Mouse (Mus musculus) adipose tissue, adult 10 weeks (tissue): Measurements from ENCODE around the gene Btbd3. TPM values are rescaled to one million over a fixed set of nuclear protein-coding genes. Genes with fewer than 3 reads are reported as not detected.

Experiments
- polyA plus RNA-seq: library from polyadenylated mRNA; stranded (reverse); fragments of 350-450 nt; fragmentation: Illumina TruSeq; extraction: RNeasy Lipid Tissue Mini Kit (QIAGEN cat#74804); gene quantifications from one replicate; pipeline ENCODE4 v1.2.3, GENCODE M21; 2014; ENCODE audit warnings: low read depth, low replicate concordance

The Btbd3 gene
- 13.0 TPM for polyA plus RNA-seq

DNA sequence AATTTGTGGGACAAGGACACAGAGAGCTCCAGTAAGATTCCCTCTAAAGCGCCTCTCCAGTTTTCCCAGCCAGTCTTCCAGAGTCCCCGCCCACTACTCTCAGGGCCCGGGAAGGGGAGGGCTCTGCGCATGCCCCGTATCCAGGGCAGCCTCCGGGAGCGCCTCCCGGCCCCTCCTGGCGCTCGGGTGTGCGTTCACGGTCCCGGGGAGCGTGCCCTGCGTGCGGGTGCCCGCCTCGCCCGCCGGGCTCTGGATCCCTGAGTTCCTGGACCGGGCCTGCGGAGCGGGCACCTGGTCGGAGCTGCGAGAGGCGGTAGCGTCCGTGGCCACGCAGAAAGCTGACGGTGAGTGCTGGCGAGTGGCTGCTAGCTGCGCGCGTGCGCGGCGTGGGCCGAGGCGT, at the start of gene Btbd3:
Gene Btbd3 (plus strand): TSS at position 155 of the 400 bp plus-strand sequence.

